Mouse (Mus musculus) intestine, embryonic 14.5 days (tissue): ENCODE data around the gene Tlcd2. TPM values are rescaled to one million over a fixed set of nuclear protein-coding genes. Genes with fewer than 3 reads are reported as not detected.

Source experiments
- ATAC-seq: fragments of 200-750 bp; cut with Nextera tagmentation; replicated peaks from 2 replicates; pipeline ENCODE4 v1.8.0; 2017; ENCODE audit warnings: low read depth, moderate number of reproducible peaks, moderate TSS enrichment, moderate library complexity; ENCODE audit not compliant: low FRiP score, low TSS enrichment
- DNase-seq: peaks from one replicate; pipeline ENCODE4 v3.0.0-alpha.2; 2018; ENCODE audit warnings: low spot score
- H3K27ac ChIP-seq: fragments of 300-500 bp; sonication (generic); 2 replicates; pipeline ENCODE4 v1.5.1; 2014; ENCODE audit warnings: low read depth, mild to moderate bottlenecking, control low read depth
- H3K27me3 ChIP-seq: fragments of 300-500 bp; sonication (generic); replicated peaks from 2 replicates; pipeline ENCODE4 v1.6.1; 2014; ENCODE audit warnings: low read length, control low read depth; ENCODE audit not compliant: control insufficient read depth, insufficient read depth
- H3K36me3 ChIP-seq: fragments of 300-500 bp; sonication (generic); 2 replicates; pipeline ENCODE4 v1.6.1; 2014; ENCODE audit warnings: low read length, control low read depth; ENCODE audit not compliant: control insufficient read depth, insufficient read depth
- H3K4me1 ChIP-seq: fragments of 300-500 bp; sonication (generic); replicated peaks from 2 replicates; pipeline ENCODE4 v1.6.1; 2014; ENCODE audit warnings: low read length, control low read depth, mixed read lengths; ENCODE audit not compliant: control insufficient read depth, insufficient read depth
- H3K4me2 ChIP-seq: fragments of 300-500 bp; sonication (generic); 2 replicates; pipeline ENCODE4 v1.6.1; 2014; ENCODE audit warnings: low read length
- H3K4me3 ChIP-seq: fragments of 300-500 bp; sonication (generic); 2 replicates; pipeline ENCODE4 v1.5.1; 2014; ENCODE audit warnings: low read depth, low read length, control low read depth, mixed read lengths
- H3K9ac ChIP-seq: fragments of 300-500 bp; sonication (generic); 2 replicates; pipeline ENCODE4 v1.6.1; 2014; ENCODE audit warnings: mild to moderate bottlenecking, low read length
- H3K9me3 ChIP-seq: fragments of 300-500 bp; sonication (generic); 2 replicates; pipeline ENCODE4 v1.6.1; 2016; ENCODE audit warnings: low read length, control low read depth; ENCODE audit not compliant: control insufficient read depth
- WGBS: fragments of 180-500 bp; shearing (Covaris S2); extraction: QIAGEN DNeasy Blood & Tissue Kit; methylation state at CpG from one replicate; pipeline ENCODE4 v1.1.7; 2014; 5-methylcytosine and 5-hydroxymethylcytosine counted together
- polyA plus RNA-seq: library from polyadenylated mRNA; unstranded; fragments of >200 nt; fragmentation: Nextera tagmentation; extraction: Ambion mirVana; gene quantifications from 2 replicates; pipeline ENCODE4 v1.2.1, GENCODE M21; 2014

Tlcd2 gene
- polyA plus RNA-seq, 1 experiment from 2014 or later, result 22.4 TPM

- H3K9ac ChIP-seq, result peak overlapping the region; percentile 58
- no peaks in the 10 kb centered on the region for H3K9me3 ChIP-seq
- WGBS, result 5% methylated on average over 19 of the region's 19 CpGs
- no peaks in the 10 kb centered on the region for H3K27me3 ChIP-seq
- peak overlapping the region; percentile 99 for H3K4me2 ChIP-seq
- H3K4me1 ChIP-seq, result peaks cover 27% of the 10 kb centered on the region
- DNase-seq, result peak; percentile 86
- ATAC-seq, result peak; percentile 40
- peak overlapping the region; percentile 96 for H3K27ac ChIP-seq
- H3K4me3 ChIP-seq, result peak overlapping the region; percentile 46
- 0 out of 2 replicates have a peak, but pooled peaks cover under 1% of the 10 kb centered on the region for H3K36me3 ChIP-seq
These were observed 1.2 kb upstream of the Tlcd2 start for GRCm38 (mm10) chr11:75460103-75460843.

- H3K4me3 ChIP-seq, result peak overlapping the region; percentile 75
- 2% methylated on average over 28 of the region's 30 CpGs for WGBS
- 0 out of 2 replicates have a peak, but pooled peaks cover 3% of the 10 kb centered on the region for H3K9me3 ChIP-seq
- H3K4me1 ChIP-seq, result peaks cover 27% of the 10 kb centered on the region
- ATAC-seq, result peak; percentile 3; the same call in 1 of the 2 replicates
- H3K27ac ChIP-seq, result peak overlapping the region; percentile 24; the same call in 1 of the 2 replicates
- H3K27me3 ChIP-seq, result no peaks in the 10 kb centered on the region
- peak overlapping the region; percentile 99 for H3K4me2 ChIP-seq
- H3K9ac ChIP-seq, result peak overlapping the region; percentile 51
- 0 out of 2 replicates have a peak, but pooled peaks cover 5% of the 10 kb centered on the region for H3K36me3 ChIP-seq
- DNase-seq, result no peak
These were observed 283 bp downstream of the Tlcd2 start for GRCm38 (mm10) chr11:75461743-75462252.

DNA sequence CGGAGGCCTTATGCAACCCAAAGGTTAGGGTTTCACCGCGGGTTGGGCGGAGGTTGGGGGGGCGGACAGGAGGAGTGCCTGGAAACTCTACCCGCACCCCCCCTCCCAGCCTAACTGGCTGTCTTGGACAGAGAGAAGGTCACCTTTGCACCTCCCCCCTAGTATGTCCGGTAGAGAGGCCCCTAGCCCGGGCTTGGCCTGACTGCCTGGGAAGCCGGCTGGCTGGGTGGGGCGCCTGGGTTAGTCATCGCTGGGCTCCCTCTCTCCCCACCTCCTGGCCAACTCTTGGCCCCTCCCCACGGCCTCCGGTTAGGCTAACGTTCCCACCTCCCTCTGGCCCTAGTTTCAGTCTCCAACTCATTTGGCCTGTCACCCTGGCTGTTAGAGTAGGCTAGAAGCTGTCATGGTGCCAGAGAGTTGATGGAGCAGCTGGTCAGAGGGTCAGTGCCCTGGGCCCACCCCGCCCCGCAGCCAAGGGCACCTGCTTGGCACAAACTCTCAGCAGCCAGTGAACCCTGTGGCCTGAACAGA, 803 bp downstream of the Tlcd2 start:
- ATAC-seq (peak; percentile 16; the same call in 1 of the 2 replicates), DNase-seq (peak; percentile 74)
- H3K36me3 ChIP-seq, result 0 out of 2 replicates have a peak, but pooled peaks cover 5% of the 10 kb centered on the region
- 7% methylated on average over 16 of the region's 16 CpGs for WGBS
- H3K9ac ChIP-seq, result peak overlapping the region; percentile 51
- peaks cover 28% of the 10 kb centered on the region for H3K4me1 ChIP-seq
- no peaks in the 10 kb centered on the region for H3K27me3 ChIP-seq
- H3K9me3 ChIP-seq, result 0 out of 2 replicates have a peak, but pooled peaks cover 3% of the 10 kb centered on the region
- H3K27ac ChIP-seq, result peak overlapping the region; percentile 24; the same call in 1 of the 2 replicates
- H3K4me3 ChIP-seq, result peak overlapping the region; percentile 75
- H3K4me2 ChIP-seq, result peak overlapping the region; percentile 99

- Histone ChIP-seq H3K27me3 (no peaks in the 10 kb centered on the region), H3K27ac (no peak overlapping the region), H3K4me3 (peak overlapping the region; percentile 75; the same call in 1 of the 2 replicates), H3K9ac (no peak overlapping the region), H3K4me2 (peak overlapping the region; percentile 99), H3K4me1 (peaks cover 33% of the 10 kb centered on the region), H3K36me3 (0 out of 2 replicates have a peak, but pooled peaks cover 5% of the 10 kb centered on the region), H3K9me3 (0 out of 2 replicates have a peak, but pooled peaks cover 3% of the 10 kb centered on the region)
- 3% methylated on average over 9 of the region's 9 CpGs for WGBS
- peak; percentile 61 for ATAC-seq
- DNase-seq, result peak; percentile 91
These were observed 1.4 kb downstream of the Tlcd2 start for GRCm38 (mm10) chr11:75462865-75463336.

GRCm38 (mm10) chr11:75463624-75464023, 2.1 kb downstream of the Tlcd2 start:
- Histone ChIP-seq H3K4me1 (peaks cover 33% of the 10 kb centered on the region), H3K27me3 (no peaks in the 10 kb centered on the region), H3K36me3 (0 out of 2 replicates have a peak, but pooled peaks cover 5% of the 10 kb centered on the region), H3K4me2 (0 out of 2 replicates have a peak overlapping the region, but pooled peaks have one; percentile 99), H3K9ac (no peak overlapping the region), H3K27ac (no peak overlapping the region; the same call in 1 of the 2 replicates), H3K4me3 (no peak overlapping the region), H3K9me3 (0 out of 2 replicates have a peak, but pooled peaks cover 3% of the 10 kb centered on the region)
- ATAC-seq (no peak), DNase-seq (no peak)
- 53% methylated on average over 4 of the region's 4 CpGs for WGBS

- no peak overlapping the region for H3K4me3 ChIP-seq
- no peaks in the 10 kb centered on the region for H3K27me3 ChIP-seq
- H3K4me2 ChIP-seq, result no peak overlapping the region
- 86% methylated on average over 6 of the region's 6 CpGs for WGBS
- H3K9ac ChIP-seq, result no peak overlapping the region
- peaks cover 35% of the 10 kb centered on the region for H3K4me1 ChIP-seq
- DNase-seq (no peak), ATAC-seq (no peak)
- 0 out of 2 replicates have a peak, but pooled peaks cover 3% of the 10 kb centered on the region for H3K9me3 ChIP-seq
- no peak overlapping the region for H3K27ac ChIP-seq
- H3K36me3 ChIP-seq, result 0 out of 2 replicates have a peak, but pooled peaks cover 5% of the 10 kb centered on the region
These were observed 2.9 kb downstream of the Tlcd2 start for GRCm38 (mm10) chr11:75464417-75464816.

DNA sequence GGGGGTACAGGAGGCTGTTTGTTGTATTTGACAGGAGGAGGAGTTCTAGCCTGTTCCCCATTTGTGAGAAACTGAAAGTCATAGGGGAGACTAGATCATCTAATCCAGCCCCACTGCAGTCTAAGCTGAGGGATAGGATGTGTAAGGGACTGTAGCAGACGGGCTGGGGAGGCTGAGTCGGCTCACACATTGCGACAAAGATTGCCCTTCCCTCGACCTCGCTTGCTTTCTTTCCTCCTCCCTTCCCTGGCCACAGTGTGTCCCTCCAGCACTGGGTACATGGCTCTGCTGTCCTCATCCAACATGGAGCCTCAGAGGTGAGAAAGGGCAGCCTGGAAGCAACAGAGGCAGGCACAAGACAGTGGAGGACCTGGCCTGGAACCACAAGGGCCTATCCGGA, 3.5 kb downstream of the Tlcd2 start:
- no peak for ATAC-seq
- no peak overlapping the region for H3K4me2 ChIP-seq

DNA sequence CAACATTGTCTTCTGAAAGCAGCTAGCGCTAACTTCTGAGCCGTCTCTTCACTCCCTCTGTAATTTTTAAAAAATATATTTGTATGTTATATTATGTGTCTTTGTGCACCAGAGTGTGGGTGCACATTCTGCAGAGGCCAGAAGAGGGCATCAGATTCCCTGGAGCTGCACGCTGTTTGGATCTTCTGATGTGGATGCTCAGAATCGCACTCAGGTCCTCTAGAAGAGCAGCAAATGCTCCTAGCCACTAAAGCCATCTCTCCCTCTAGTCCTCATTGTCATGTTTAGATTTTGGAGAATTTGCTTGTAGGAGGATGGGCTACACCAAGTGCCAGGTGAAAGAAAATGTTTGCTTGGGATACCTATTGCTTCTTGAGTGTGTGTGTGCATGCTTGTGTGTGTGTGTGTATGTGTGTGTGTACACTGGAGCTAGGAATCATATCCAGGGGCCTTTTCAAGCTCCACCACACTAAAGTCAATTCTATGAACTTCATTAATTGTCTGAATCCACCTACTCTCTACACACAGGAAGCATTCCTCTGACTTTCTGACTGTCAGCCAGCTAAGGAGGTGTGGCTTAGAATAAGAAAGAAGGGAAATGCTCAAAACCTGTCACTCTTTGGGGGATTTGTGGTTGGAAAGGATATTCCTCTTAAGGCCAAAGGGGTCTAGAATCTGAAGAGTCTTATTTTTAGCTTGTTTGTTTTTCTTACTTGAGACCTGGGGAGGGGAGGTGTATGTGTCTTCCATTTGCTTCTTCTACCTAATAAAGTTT, 5.4 kb downstream of the Tlcd2 start:
- 97% methylated on average over 4 of the region's 4 CpGs for WGBS
- H3K27ac ChIP-seq, result no peak overlapping the region
- peak overlapping the region; percentile 88 for H3K4me2 ChIP-seq
- H3K9ac ChIP-seq, result no peak overlapping the region
- H3K27me3 ChIP-seq, result no peaks in the 10 kb centered on the region
- H3K9me3 ChIP-seq, result 0 out of 2 replicates have a peak, but pooled peaks cover 3% of the 10 kb centered on the region
- DNase-seq, result no peak
- ATAC-seq, result no peak
- 0 out of 2 replicates have a peak, but pooled peaks cover 5% of the 10 kb centered on the region for H3K36me3 ChIP-seq
- H3K4me3 ChIP-seq, result no peak overlapping the region
- H3K4me1 ChIP-seq, result peaks cover 26% of the 10 kb centered on the region

More for the DNA sequence above, 3.5 kb downstream of the Tlcd2 start:
- H3K27me3 ChIP-seq, result no peaks in the 10 kb centered on the region
- no peak overlapping the region for H3K4me3 ChIP-seq
- H3K9ac ChIP-seq, result no peak overlapping the region
- DNase-seq, result no peak
- 0 out of 2 replicates have a peak, but pooled peaks cover 3% of the 10 kb centered on the region for H3K9me3 ChIP-seq
- no peak overlapping the region for H3K27ac ChIP-seq
- H3K4me1 ChIP-seq, result peaks cover 29% of the 10 kb centered on the region
- 0 out of 2 replicates have a peak, but pooled peaks cover 5% of the 10 kb centered on the region for H3K36me3 ChIP-seq
- WGBS, result 86% methylated on average over 6 of the region's 6 CpGs
